Comparison of ENCODE assay signal across 9 mouse cellular contexts in the genomic region with DNA sequence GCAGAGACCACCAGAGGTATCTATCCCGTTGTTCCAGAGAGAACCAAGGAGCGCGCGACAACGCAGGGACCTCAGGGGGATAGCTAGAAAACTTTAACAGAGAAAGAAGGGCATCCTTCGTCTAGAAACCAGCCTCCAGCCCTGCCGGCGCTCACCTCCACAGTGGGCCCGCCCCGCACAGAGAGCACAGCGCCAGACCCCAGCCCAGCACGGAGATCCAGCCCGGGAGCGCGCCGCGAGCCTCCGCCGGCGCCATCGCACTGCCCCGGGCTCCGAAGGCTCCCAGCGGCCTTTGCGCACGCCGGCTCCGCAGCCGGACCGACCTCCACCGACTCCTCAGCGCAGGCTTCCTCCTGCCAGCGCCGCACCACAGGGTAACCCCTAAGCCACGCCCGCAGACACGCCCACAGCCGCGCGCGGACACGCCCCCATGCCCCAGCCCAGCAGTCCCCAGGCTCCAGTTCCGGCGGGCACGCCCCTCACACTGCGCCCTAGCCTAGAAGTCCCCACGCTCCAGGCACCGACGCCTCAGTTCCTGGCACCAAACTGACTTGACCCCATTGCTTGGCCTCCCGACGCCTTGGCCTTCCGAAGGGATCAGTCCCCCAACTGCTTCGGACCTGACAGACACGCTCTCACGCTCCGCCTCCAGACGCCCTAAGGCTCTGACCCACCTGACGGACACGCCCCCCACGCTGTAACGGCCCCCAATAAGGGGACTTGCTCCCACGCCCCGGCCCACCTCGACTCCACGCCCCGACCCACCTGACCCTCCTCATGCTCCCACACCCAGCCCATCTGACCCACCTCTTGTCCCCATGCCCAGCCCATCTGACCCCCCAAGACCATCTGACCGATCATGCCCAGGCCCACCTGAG. TPM values are rescaled to one million over a fixed set of nuclear protein-coding genes. Genes with fewer than 3 reads are reported as not detected.
DNase-seq lines count a peak whose midpoint lies in the region; ATAC-seq and TF ChIP-seq lines count a peak whose summit lies in the region.
"Not testable (repeated sequence)": the region's sequence is repeated elsewhere in the genome, so short reads cannot be mapped to it uniquely, and the experiment has no call there.
"Had no signal": no experiment of that assay in that cellular context is flagged by ENCODE, and none has a peak within 500 bp of the region (broad histone marks: within the 10 kb centered on the region; RNA-seq: fewer than 3 reads in every experiment).

A gene (minus strand): TSS at position 350 of the 878 bp plus-strand sequence.
A gene (minus strand): TSS at position 659 of the 878 bp plus-strand sequence.

- TF ChIP-seq POLR2A in embryonic fibroblast, embryonic 13.5 days (IDR thresholded peaks at IDR 0.05; ENCODE audit: low read depth, low read length), result not testable (repeated sequence)

- H3K9ac ChIP-seq in heart, embryonic 12.5 days, result peak within 1 kb of the TSS; percentile 82
- peak within 1 kb of the TSS; percentile 70 for H3K9ac ChIP-seq in liver, embryonic 14.5 days (replicated peaks)
- H3K9ac ChIP-seq in midbrain, postnatal 0 days (replicated peaks; ENCODE audit: low read length, poor library complexity, severe bottlenecking), result not testable (repeated sequence)
- H3K9ac ChIP-seq in stomach, embryonic 14.5 days (replicated peaks; ENCODE audit: low read depth, low read length), result 0 out of 2 replicates have a peak within 1 kb of the TSS, but pooled peaks have one; percentile 33

- peak within 1 kb of the TSS; percentile 67 for H3K4me3 ChIP-seq in embryonic fibroblast, embryonic 13.5 days (ENCODE audit: insufficient read depth, low read length)
- peak within 1 kb of the TSS; percentile 68 for H3K4me3 ChIP-seq in heart, embryonic 12.5 days
- H3K4me3 ChIP-seq in liver, embryonic 14.5 days (ENCODE audit: insufficient read depth in 1 of 2, low read depth in 2 of 2, low read length in 2 of 2), result peak within 1 kb of the TSS; percentile 63 to 67
- peak within 1 kb of the TSS; percentile 40 for H3K4me3 ChIP-seq in midbrain, postnatal 0 days (ENCODE audit: low read depth, low read length)
- peak within 1 kb of the TSS; percentile 42 for H3K4me3 ChIP-seq in stomach, embryonic 14.5 days (ENCODE audit: low read depth, low read length)

- not testable (repeated sequence) for H3K4me1 ChIP-seq in embryonic fibroblast, embryonic 13.5 days (ENCODE audit: control insufficient read depth, insufficient read depth, low read length); heart, embryonic 12.5 days (replicated peaks); liver, embryonic 14.5 days (replicated peaks; ENCODE audit: control insufficient read depth in 2 of 2, insufficient read depth in 2 of 2, low read length in 1 of 2); midbrain, postnatal 0 days (ENCODE audit: insufficient read depth, low read length); stomach, embryonic 14.5 days (ENCODE audit: control insufficient read depth, insufficient read depth, low read length)

- peak within 1 kb of the TSS; percentile 69 for H3K4me2 ChIP-seq in heart, embryonic 12.5 days
- peak within 1 kb of the TSS; percentile 67 for H3K4me2 ChIP-seq in liver, embryonic 14.5 days (ENCODE audit: low read depth)
- H3K4me2 ChIP-seq in midbrain, postnatal 0 days (ENCODE audit: low read depth, low read length, poor library complexity, severe bottlenecking), result peak within 1 kb of the TSS; percentile 53
- peak within 1 kb of the TSS; percentile 36 for H3K4me2 ChIP-seq in stomach, embryonic 14.5 days (replicated peaks; ENCODE audit: low read depth, low read length)

- TF ChIP-seq EP300 in liver, embryonic 14.5 days (IDR thresholded peaks at IDR 0.05; ENCODE audit: low read depth), result not testable (repeated sequence)

- ATAC-seq in heart, embryonic 12.5 days (ENCODE audit: insufficient number of reproducible peaks, low FRiP score), result peak; percentile 99
- ATAC-seq in liver, embryonic 14.5 days (ENCODE audit: insufficient read depth), result peak; percentile 98
- ATAC-seq in midbrain, postnatal 0 days (ENCODE audit: low FRiP score), result peak; percentile 92
- peak; percentile 98 for ATAC-seq in stomach, embryonic 14.5 days (ENCODE audit: insufficient number of reproducible peaks, insufficient read depth, low FRiP score, low read depth)

- peak; percentile 66 to 71 for DNase-seq in B cell, adult 2 months
- DNase-seq in adrenal gland, postnatal 36 days, result peak; percentile 44
- DNase-seq in kidney, adult 18-20 months, result peak; percentile 61
- DNase-seq in liver, embryonic 14.5 days (ENCODE audit: low read depth in 3 of 3, low spot score in 3 of 3); midbrain, postnatal 0 days (ENCODE audit: low spot score): not testable (repeated sequence)

- not testable (repeated sequence) for H3K27me3 ChIP-seq in heart, embryonic 12.5 days (replicated peaks); liver, embryonic 14.5 days (ENCODE audit: control insufficient read depth, insufficient read depth, low read length); midbrain, postnatal 0 days (ENCODE audit: insufficient read depth, low read length); stomach, embryonic 14.5 days (ENCODE audit: control insufficient read depth, insufficient read depth, low read length)

- not testable (repeated sequence) for TF ChIP-seq CTCF in embryonic fibroblast, embryonic 13.5 days (IDR thresholded peaks at IDR 0.05; ENCODE audit: borderline replicate concordance, insufficient read depth, low read length); liver, embryonic 14.5 days (IDR thresholded peaks at IDR 0.05; ENCODE audit: low read depth); midbrain, postnatal 0 days (IDR thresholded peaks at IDR 0.05)

- H3K27ac ChIP-seq in embryonic fibroblast, embryonic 13.5 days (ENCODE audit: insufficient read depth, low read length); liver, embryonic 14.5 days; midbrain, postnatal 0 days (ENCODE audit: low read depth, low read length); stomach, embryonic 14.5 days (ENCODE audit: low read length): not testable (repeated sequence)
- peak within 1 kb of the TSS; percentile 43; the same call in 1 of the 2 replicates for H3K27ac ChIP-seq in heart, embryonic 12.5 days (ENCODE audit: poor library complexity, severe bottlenecking)

- H3K36me3 ChIP-seq in heart, embryonic 12.5 days; liver, embryonic 14.5 days (replicated peaks; ENCODE audit: control insufficient read depth, insufficient read depth, low read depth); midbrain, postnatal 0 days (ENCODE audit: insufficient read depth, low read length); stomach, embryonic 14.5 days (ENCODE audit: control insufficient read depth, insufficient read depth, low read length): not testable (repeated sequence)

- WGBS in heart, embryonic 12.5 days, result under 1% methylated on average over 55 of the region's 67 CpGs
- WGBS in liver, embryonic 14.5 days (ENCODE audit: insufficient replicate concordance), result under 1% methylated on average over 46 of the region's 67 CpGs
- WGBS in midbrain, postnatal 0 days, result under 1% methylated on average over 41 of the region's 67 CpGs
- WGBS in stomach, embryonic 14.5 days, result under 1% methylated on average over 33 of the region's 67 CpGs

- H3K9me3 ChIP-seq in heart, embryonic 12.5 days (replicated peaks); liver, embryonic 14.5 days (ENCODE audit: control insufficient read depth, low read length); midbrain, postnatal 0 days (ENCODE audit: low read length); stomach, embryonic 14.5 days (ENCODE audit: control insufficient read depth, low read depth, low read length): not testable (repeated sequence)

RNA-seq across cellular contexts. Expression of the first gene that starts in this region (rescaled TPM):
- total RNA-seq in adrenal gland, postnatal 36 days (2021), result under 1 TPM in 1 of 2 experiments, not detected in 1; 0.30 TPM
- 0.19 TPM in 1 of 2 replicates, not detected in the other for polyA plus RNA-seq in embryonic fibroblast, embryonic 13.5 days (2011; ENCODE audit: insufficient read length, low read depth, missing spikeins)
- not detected in 2 replicates for polyA plus RNA-seq in heart, embryonic 12.5 days (2016; fragmentation: Nextera tagmentation; extraction: Ambion mirVana)
- 0.08 TPM in 1 of 2 replicates, not detected in the other for polyA plus RNA-seq in liver, embryonic 14.5 days (2012; rRNA removed)
- polyA plus RNA-seq in liver, embryonic 14.5 days (2014; fragmentation: Nextera tagmentation; extraction: Ambion mirVana), result not detected in 2 replicates
- total RNA-seq in midbrain, postnatal 0 days (2014; rRNA removed), result 3.5 and 5.8 TPM in 2 replicates
- 0.48 TPM in 1 of 2 replicates, not detected in the other for polyA plus RNA-seq in midbrain, postnatal 0 days (2015; fragmentation: Nextera tagmentation; extraction: Ambion mirVana)
- 0.13 TPM in 1 of 2 replicates, not detected in the other for polyA plus RNA-seq in stomach, embryonic 14.5 days (2014; fragmentation: Nextera tagmentation; extraction: Ambion mirVana)
- total RNA-seq: heart, adult 8-10 months had no signal

RNA-seq across cellular contexts. Expression of the second gene that starts in this region (rescaled TPM):
- 10 to 100 TPM; 57.3 to 67.8 TPM for total RNA-seq in adrenal gland, postnatal 36 days (2021)
- polyA plus RNA-seq in embryonic fibroblast, embryonic 13.5 days (2011; ENCODE audit: insufficient read length, low read depth, missing spikeins), result 5.0 and 7.8 TPM in 2 replicates
- polyA plus RNA-seq in heart, embryonic 12.5 days (2016; fragmentation: Nextera tagmentation; extraction: Ambion mirVana), result 35.3 and 36.2 TPM in 2 replicates
- 9.8 and 13.5 TPM in 2 replicates for polyA plus RNA-seq in liver, embryonic 14.5 days (2012; rRNA removed)
- 14.9 and 16.2 TPM in 2 replicates for polyA plus RNA-seq in liver, embryonic 14.5 days (2014; fragmentation: Nextera tagmentation; extraction: Ambion mirVana)
- total RNA-seq in midbrain, postnatal 0 days (2014; rRNA removed), result 12.9 and 17.4 TPM in 2 replicates
- polyA plus RNA-seq in midbrain, postnatal 0 days (2015; fragmentation: Nextera tagmentation; extraction: Ambion mirVana), result 12.6 and 15.1 TPM in 2 replicates
- polyA plus RNA-seq in stomach, embryonic 14.5 days (2014; fragmentation: Nextera tagmentation; extraction: Ambion mirVana), result 30.8 and 35.5 TPM in 2 replicates
